Mouse (Mus musculus): ENCODE data around the gene Olfr490. TPM values are rescaled to one million over a fixed set of nuclear protein-coding genes. Genes with fewer than 3 reads are reported as not detected.

The Olfr490 gene
- not detected in 2 replicates for polyA plus RNA-seq (2016; fragmentation: Nextera tagmentation; extraction: Ambion mirVana)

GRCm38 (mm10) chr7:108288834-108289233 lies at the start of gene Olfr490:
Gene Olfr490, minus strand, starts transcription at chr7:108288934.
- no peaks in the 10 kb centered on the region for H3K27me3 ChIP-seq (ENCODE audit: low read depth, poor library complexity, severe bottlenecking)
- H3K4me1 ChIP-seq: no peaks in the 10 kb centered on the region
- H3K27ac ChIP-seq: no peak within 1 kb of the TSS
- no peak for DNase-seq (ENCODE audit: low spot score)
- no peak within 1 kb of the TSS for H3K4me3 ChIP-seq
- no peaks in the 10 kb centered on the region for H3K36me3 ChIP-seq
- H3K9me3 ChIP-seq (replicated peaks): no peaks in the 10 kb centered on the region

- no peak within 1 kb of the TSS for H3K27ac ChIP-seq
- no peaks in the 10 kb centered on the region for H3K9me3 ChIP-seq (replicated peaks)
- H3K4me1 ChIP-seq: no peaks in the 10 kb centered on the region
- no peak for DNase-seq (ENCODE audit: low spot score)
- no peaks in the 10 kb centered on the region for H3K27me3 ChIP-seq (ENCODE audit: low read depth, poor library complexity, severe bottlenecking)
- H3K4me3 ChIP-seq: no peak within 1 kb of the TSS
- no peaks in the 10 kb centered on the region for H3K36me3 ChIP-seq
- 94% methylated on average over 2 of the region's 2 CpGs for WGBS
Measured at GRCm38 (mm10) chr7:108323574-108323973, 34.8 kb upstream of the Olfr490 start, which contains the start of gene Olfr492. Gene Olfr492, minus strand, starts transcription at chr7:108323674.

GRCm38 (mm10) chr7:108313151-108313550 lies 24.4 kb upstream of the Olfr490 start, which contains the start of gene Olfr491:
Gene Olfr491, plus strand, starts transcription at chr7:108313451.
- Histone ChIP-seq H3K27me3 (ENCODE audit: low read depth, poor library complexity, severe bottlenecking) (no peaks in the 10 kb centered on the region), H3K9me3 (replicated peaks) (no peaks in the 10 kb centered on the region), H3K4me3 (no peak within 1 kb of the TSS), H3K36me3 (no peaks in the 10 kb centered on the region), H3K27ac (no peak within 1 kb of the TSS), H3K4me1 (no peaks in the 10 kb centered on the region)
- WGBS: 76% methylated on average over 1 of the region's 1 CpGs
- no peak for DNase-seq (ENCODE audit: low spot score)

GRCm38 (mm10) chr7:108258247-108258646 lies 30.5 kb downstream of the Olfr490 start, which contains the start of gene Olfr488:
Gene Olfr488, minus strand, starts transcription at chr7:108258347.
- Histone ChIP-seq H3K36me3 (no peaks in the 10 kb centered on the region), H3K9me3 (replicated peaks) (no peaks in the 10 kb centered on the region), H3K4me3 (no peak within 1 kb of the TSS), H3K4me1 (no peaks in the 10 kb centered on the region), H3K27me3 (ENCODE audit: low read depth, poor library complexity, severe bottlenecking) (no peaks in the 10 kb centered on the region), H3K27ac (no peak within 1 kb of the TSS)
- DNase-seq (ENCODE audit: low spot score): no peak

Other genes with a start within 250 kb of the Olfr490 start
- not detected in 2 replicates for gene Olfr479, start 238.2 kb downstream of the Olfr490 start, polyA plus RNA-seq (2016; fragmentation: Nextera tagmentation; extraction: Ambion mirVana)
- not detected in 2 replicates for gene Olfr480, start 221.6 kb downstream of the Olfr490 start, polyA plus RNA-seq (2016; fragmentation: Nextera tagmentation; extraction: Ambion mirVana)
- gene Olfr481, start 209.1 kb downstream of the Olfr490 start, polyA plus RNA-seq (2016; fragmentation: Nextera tagmentation; extraction: Ambion mirVana): not detected in 2 replicates
- 0.10 TPM in 2 replicates for gene Olfr482, start 191.3 kb downstream of the Olfr490 start, polyA plus RNA-seq (2016; fragmentation: Nextera tagmentation; extraction: Ambion mirVana)
- gene Olfr483, start 188.1 kb downstream of the Olfr490 start, polyA plus RNA-seq (2016; fragmentation: Nextera tagmentation; extraction: Ambion mirVana): not detected in 2 replicates
- gene Olfr484, start 161.5 kb downstream of the Olfr490 start, polyA plus RNA-seq (2016; fragmentation: Nextera tagmentation; extraction: Ambion mirVana): not detected in 2 replicates
- gene Olfr485, start 129.1 kb downstream of the Olfr490 start, polyA plus RNA-seq (2016; fragmentation: Nextera tagmentation; extraction: Ambion mirVana): not detected in 2 replicates
- not detected in 2 replicates for gene Olfr486, start 116.2 kb downstream of the Olfr490 start, polyA plus RNA-seq (2016; fragmentation: Nextera tagmentation; extraction: Ambion mirVana)
- not detected in 2 replicates for gene Olfr487, start 74.3 kb downstream of the Olfr490 start, polyA plus RNA-seq (2016; fragmentation: Nextera tagmentation; extraction: Ambion mirVana)
- gene Olfr488, start 30.6 kb downstream of the Olfr490 start, polyA plus RNA-seq (2016; fragmentation: Nextera tagmentation; extraction: Ambion mirVana): not detected in 2 replicates
- gene Olfr491, start 24.5 kb upstream of the Olfr490 start, polyA plus RNA-seq (2016; fragmentation: Nextera tagmentation; extraction: Ambion mirVana): not detected in 2 replicates
- not detected in 2 replicates for gene Olfr492, start 34.7 kb upstream of the Olfr490 start, polyA plus RNA-seq (2016; fragmentation: Nextera tagmentation; extraction: Ambion mirVana)
- gene Olfr493, start 58.0 kb upstream of the Olfr490 start, polyA plus RNA-seq (2016; fragmentation: Nextera tagmentation; extraction: Ambion mirVana): not detected in 2 replicates
- gene Olfr494, start 76.4 kb upstream of the Olfr490 start, polyA plus RNA-seq (2016; fragmentation: Nextera tagmentation; extraction: Ambion mirVana): not detected in 2 replicates
- not detected in 2 replicates for gene Olfr495, start 104.2 kb upstream of the Olfr490 start, polyA plus RNA-seq (2016; fragmentation: Nextera tagmentation; extraction: Ambion mirVana)
- gene Olfr497, start 131.5 kb upstream of the Olfr490 start, polyA plus RNA-seq (2016; fragmentation: Nextera tagmentation; extraction: Ambion mirVana): not detected in 2 replicates
- not detected in 2 replicates for gene Olfr498, start 176.4 kb upstream of the Olfr490 start, polyA plus RNA-seq (2016; fragmentation: Nextera tagmentation; extraction: Ambion mirVana)
- not detected in 2 replicates for gene Olfr502, start 236.1 kb upstream of the Olfr490 start, polyA plus RNA-seq (2016; fragmentation: Nextera tagmentation; extraction: Ambion mirVana)